Mouse (Mus musculus): ENCODE data around the gene Pex14. TPM values are rescaled to one million over a fixed set of nuclear protein-coding genes. Genes with fewer than 3 reads are reported as not detected.
A peak's percentile ranks its signal among the peaks of the same experiment; 100 is the strongest.

The Pex14 gene
- polyA plus RNA-seq, 1 experiment, result 71.5 TPM

- H3ac ChIP-seq (ENCODE audit: control insufficient read depth, insufficient read length), result no peak overlapping the region
- no peak overlapping the region for H3K4me3 ChIP-seq
- no peak overlapping the region for H3K4me2 ChIP-seq (ENCODE audit: low read depth)
- H3K36me3 ChIP-seq (ENCODE audit: control insufficient read depth, insufficient read depth), result no peaks in the 10 kb centered on the region
- TF ChIP-seq POLR2AphosphoS2 (IDR thresholded peaks at IDR 0.05; ENCODE audit: insufficient read length, low read depth) (no peak), E2F4 (IDR thresholded peaks at IDR 0.05; ENCODE audit: insufficient read depth) (no peak), USF1 (IDR thresholded peaks at IDR 0.05; ENCODE audit: low read depth) (no peak), CEBPB (IDR thresholded peaks at IDR 0.05; ENCODE audit: insufficient read depth, poor library complexity, severe bottlenecking) (no peak), MYOG (IDR thresholded peaks at IDR 0.05; ENCODE audit: control insufficient read depth in 1 of 3, insufficient read depth in 1 of 3, insufficient read length in 2 of 3, low read depth in 2 of 3) (peak; percentile 30 to 86 (median 67)), TCF12 (IDR thresholded peaks at IDR 0.05; ENCODE audit: insufficient read depth, poor library complexity, severe bottlenecking) (no peak), SRF (IDR thresholded peaks at IDR 0.05; ENCODE audit: control insufficient read depth, insufficient read length, low read depth) (no peak), MYOD1 (IDR thresholded peaks at IDR 0.05; ENCODE audit: control insufficient read depth in 1 of 3, insufficient read length in 2 of 3, low read depth in 2 of 3) (peak; percentile 0 to 89 (median 64))
- H3K79me2 ChIP-seq (ENCODE audit: control insufficient read depth, insufficient read depth), result no peaks in the 10 kb centered on the region
- peaks cover 3% of the 10 kb centered on the region for H3K27me3 ChIP-seq (ENCODE audit: control insufficient read depth, insufficient read depth, insufficient read length)
Measured at GRCm38 (mm10) chr4:148945476-148945881, 154.2 kb downstream of the Pex14 start.

- H3K27me3 ChIP-seq (ENCODE audit: control insufficient read depth, insufficient read depth, insufficient read length), result peaks cover 23% of the 10 kb centered on the region
- TF ChIP-seq TCF3 (IDR thresholded peaks at IDR 0.05; ENCODE audit: insufficient read length, low read depth), result no peak
- TF ChIP-seq POLR2A (IDR thresholded peaks at IDR 0.05; ENCODE audit: insufficient read length, low read depth), result no peak
- TF ChIP-seq TCF12 (IDR thresholded peaks at IDR 0.05; ENCODE audit: insufficient read depth, poor library complexity, severe bottlenecking), result no peak
- TF ChIP-seq MAX (IDR thresholded peaks at IDR 0.05; ENCODE audit: low read depth), result no peak
- TF ChIP-seq REST (IDR thresholded peaks at IDR 0.05; ENCODE audit: insufficient read depth, insufficient read length), result peak; percentile 48
- TF ChIP-seq SRF (IDR thresholded peaks at IDR 0.05; ENCODE audit: control insufficient read depth, insufficient read length, low read depth), result no peak
- no peak overlapping the region for H3K4me2 ChIP-seq (ENCODE audit: low read depth)
- no peak overlapping the region for H3K4me3 ChIP-seq
- H3K79me2 ChIP-seq (ENCODE audit: control insufficient read depth, insufficient read depth), result no peaks in the 10 kb centered on the region
- no peak overlapping the region for H3ac ChIP-seq (ENCODE audit: control insufficient read depth, insufficient read length)
- H3K36me3 ChIP-seq (ENCODE audit: control insufficient read depth, insufficient read depth), result no peaks in the 10 kb centered on the region
Measured at GRCm38 (mm10) chr4:148943099-148943498, 156.6 kb downstream of the Pex14 start.

DNA sequence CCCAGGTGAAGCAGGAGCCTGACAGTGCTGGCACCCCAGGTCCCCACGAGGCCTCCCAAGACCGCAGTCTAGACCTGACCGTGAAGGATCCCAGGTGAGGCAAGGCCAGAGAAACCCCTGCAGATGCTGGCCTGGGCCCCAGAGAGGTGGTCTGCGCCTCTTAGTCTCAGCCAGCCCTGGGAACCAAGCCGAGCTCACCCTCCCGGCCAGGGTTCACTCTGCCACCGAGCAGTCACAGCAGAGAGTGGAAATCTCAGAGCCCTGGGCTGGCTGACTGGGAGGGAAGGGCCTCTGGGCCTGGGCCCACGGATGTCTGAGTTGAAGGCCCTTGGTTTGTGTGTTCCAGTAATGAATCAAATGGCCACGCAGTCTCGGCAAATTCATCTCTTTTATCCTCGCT, 158.4 kb downstream of the Pex14 start:
- TF ChIP-seq TCF12 (IDR thresholded peaks at IDR 0.05; ENCODE audit: insufficient read depth, poor library complexity, severe bottlenecking) (no peak), MYOG (IDR thresholded peaks at IDR 0.05; ENCODE audit: control insufficient read depth in 1 of 3, insufficient read depth in 1 of 3, insufficient read length in 2 of 3, low read depth in 2 of 3) (no peak), POLR2AphosphoS2 (IDR thresholded peaks at IDR 0.05; ENCODE audit: insufficient read length, low read depth) (no peak), E2F4 (IDR thresholded peaks at IDR 0.05; ENCODE audit: insufficient read depth) (no peak), CEBPB (IDR thresholded peaks at IDR 0.05; ENCODE audit: insufficient read depth, poor library complexity, severe bottlenecking) (no peak), POLR2A (IDR thresholded peaks at IDR 0.05; ENCODE audit: insufficient read length, low read depth) (no peak), TCF3 (IDR thresholded peaks at IDR 0.05; ENCODE audit: insufficient read length, low read depth) (no peak), USF1 (IDR thresholded peaks at IDR 0.05; ENCODE audit: low read depth) (no peak), MAX (IDR thresholded peaks at IDR 0.05; ENCODE audit: low read depth) (no peak), SRF (IDR thresholded peaks at IDR 0.05; ENCODE audit: control insufficient read depth, insufficient read length, low read depth) (no peak), MYOD1 (IDR thresholded peaks at IDR 0.05; ENCODE audit: control insufficient read depth in 1 of 3, insufficient read length in 2 of 3, low read depth in 2 of 3) (no peak), REST (IDR thresholded peaks at IDR 0.05; ENCODE audit: insufficient read depth, insufficient read length) (no peak)
- Histone ChIP-seq H3K36me3 (ENCODE audit: control insufficient read depth, insufficient read depth) (no peaks in the 10 kb centered on the region), H3K4me3 (no peak overlapping the region), H3ac (ENCODE audit: control insufficient read depth, insufficient read length) (no peak overlapping the region), H3K27me3 (ENCODE audit: control insufficient read depth, insufficient read depth, insufficient read length) (peaks cover 32% of the 10 kb centered on the region), H3K4me2 (ENCODE audit: low read depth) (no peak overlapping the region), H3K79me2 (ENCODE audit: control insufficient read depth, insufficient read depth) (no peaks in the 10 kb centered on the region)

DNA sequence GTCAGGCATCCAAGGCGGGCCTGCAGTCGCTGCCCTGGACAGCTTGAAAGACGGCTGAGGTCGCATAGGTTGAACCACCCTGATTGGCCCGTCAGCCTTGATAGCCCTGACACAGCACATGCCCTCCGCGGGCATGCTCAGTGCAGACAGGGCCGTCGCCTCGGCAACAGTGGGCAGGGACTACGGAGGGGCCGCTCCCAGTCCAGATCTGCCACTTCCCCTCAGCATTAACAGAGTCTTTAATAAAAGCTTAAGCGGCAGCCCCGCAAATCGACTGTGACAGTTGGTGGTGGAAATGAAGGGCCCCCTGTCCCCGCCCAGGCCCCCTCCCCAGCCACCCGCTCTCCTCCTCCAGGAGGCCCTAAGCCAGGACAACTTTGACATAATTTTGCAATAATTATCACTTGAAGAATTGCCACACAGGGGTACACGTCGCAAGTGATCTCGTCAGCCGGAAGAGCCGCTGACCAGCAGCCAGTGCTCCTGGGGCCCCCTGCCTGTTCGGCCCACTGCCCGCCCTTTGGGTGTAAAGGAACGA, 158.9 kb downstream of the Pex14 start:
- Histone ChIP-seq H3K36me3 (ENCODE audit: control insufficient read depth, insufficient read depth) (no peaks in the 10 kb centered on the region), H3K79me2 (ENCODE audit: control insufficient read depth, insufficient read depth) (no peaks in the 10 kb centered on the region), H3K4me3 (no peak overlapping the region), H3ac (ENCODE audit: control insufficient read depth, insufficient read length) (no peak overlapping the region), H3K27me3 (ENCODE audit: control insufficient read depth, insufficient read depth, insufficient read length) (peaks cover 37% of the 10 kb centered on the region), H3K4me2 (ENCODE audit: low read depth) (no peak overlapping the region)
- TF ChIP-seq MYOD1 (IDR thresholded peaks at IDR 0.05; ENCODE audit: control insufficient read depth in 1 of 3, insufficient read length in 2 of 3, low read depth in 2 of 3) (no peak), REST (IDR thresholded peaks at IDR 0.05; ENCODE audit: insufficient read depth, insufficient read length) (no peak), SRF (IDR thresholded peaks at IDR 0.05; ENCODE audit: control insufficient read depth, insufficient read length, low read depth) (no peak), USF1 (IDR thresholded peaks at IDR 0.05; ENCODE audit: low read depth) (no peak), TCF12 (IDR thresholded peaks at IDR 0.05; ENCODE audit: insufficient read depth, poor library complexity, severe bottlenecking) (no peak), TCF3 (IDR thresholded peaks at IDR 0.05; ENCODE audit: insufficient read length, low read depth) (no peak), CEBPB (IDR thresholded peaks at IDR 0.05; ENCODE audit: insufficient read depth, poor library complexity, severe bottlenecking) (no peak), E2F4 (IDR thresholded peaks at IDR 0.05; ENCODE audit: insufficient read depth) (no peak), MYOG (IDR thresholded peaks at IDR 0.05; ENCODE audit: control insufficient read depth in 1 of 3, insufficient read depth in 1 of 3, insufficient read length in 2 of 3, low read depth in 2 of 3) (no peak), POLR2AphosphoS2 (IDR thresholded peaks at IDR 0.05; ENCODE audit: insufficient read length, low read depth) (no peak), POLR2A (IDR thresholded peaks at IDR 0.05; ENCODE audit: insufficient read length, low read depth) (no peak), MAX (IDR thresholded peaks at IDR 0.05; ENCODE audit: low read depth) (no peak)

GRCm38 (mm10) chr4:148938546-148938945, 161.1 kb downstream of the Pex14 start:
- TF ChIP-seq E2F4 (IDR thresholded peaks at IDR 0.05; ENCODE audit: insufficient read depth), result no peak
- TF ChIP-seq SRF (IDR thresholded peaks at IDR 0.05; ENCODE audit: control insufficient read depth, insufficient read length, low read depth), result no peak
- no peak for TF ChIP-seq TCF12 (IDR thresholded peaks at IDR 0.05; ENCODE audit: insufficient read depth, poor library complexity, severe bottlenecking)
- no peak for TF ChIP-seq REST (IDR thresholded peaks at IDR 0.05; ENCODE audit: insufficient read depth, insufficient read length)
- TF ChIP-seq CEBPB (IDR thresholded peaks at IDR 0.05; ENCODE audit: insufficient read depth, poor library complexity, severe bottlenecking), result no peak
- TF ChIP-seq POLR2AphosphoS2 (IDR thresholded peaks at IDR 0.05; ENCODE audit: insufficient read length, low read depth), result no peak
- no peak for TF ChIP-seq MYOG (IDR thresholded peaks at IDR 0.05; ENCODE audit: control insufficient read depth in 1 of 3, insufficient read depth in 1 of 3, insufficient read length in 2 of 3, low read depth in 2 of 3)
- TF ChIP-seq TCF3 (IDR thresholded peaks at IDR 0.05; ENCODE audit: insufficient read length, low read depth), result no peak
- TF ChIP-seq POLR2A (IDR thresholded peaks at IDR 0.05; ENCODE audit: insufficient read length, low read depth), result no peak
- TF ChIP-seq MAX (IDR thresholded peaks at IDR 0.05; ENCODE audit: low read depth), result no peak
- no peak for TF ChIP-seq MYOD1 (IDR thresholded peaks at IDR 0.05; ENCODE audit: control insufficient read depth in 1 of 3, insufficient read length in 2 of 3, low read depth in 2 of 3)
- no peak for TF ChIP-seq USF1 (IDR thresholded peaks at IDR 0.05; ENCODE audit: low read depth)
- peaks cover 55% of the 10 kb centered on the region for H3K27me3 ChIP-seq (ENCODE audit: control insufficient read depth, insufficient read depth, insufficient read length)

More at GRCm38 (mm10) chr4:148938546-148938945, 161.1 kb downstream of the Pex14 start:
- no peak overlapping the region for H3K4me3 ChIP-seq
- H3K36me3 ChIP-seq (ENCODE audit: control insufficient read depth, insufficient read depth), result no peaks in the 10 kb centered on the region
- H3ac ChIP-seq (ENCODE audit: control insufficient read depth, insufficient read length), result no peak overlapping the region
- H3K4me2 ChIP-seq (ENCODE audit: low read depth), result no peak overlapping the region
- H3K79me2 ChIP-seq (ENCODE audit: control insufficient read depth, insufficient read depth), result no peaks in the 10 kb centered on the region
